Mouse (Mus musculus) erythroblast, embryonic 14.5 days (primary cell): ENCODE data around the gene Polr2b.

Source experiments
- GATA1 ChIP-seq: IDR thresholded peaks from 2 replicates; pipeline ENCODE4 v1.6.1; 2012; ENCODE audit warnings: low read length, inconsistent platforms, mixed read lengths
- TAL1 ChIP-seq: IDR thresholded peaks from 3 replicates; pipeline ENCODE4 v1.6.1; 2012; ENCODE audit warnings: low read length, inconsistent platforms, mixed read lengths

DNA sequence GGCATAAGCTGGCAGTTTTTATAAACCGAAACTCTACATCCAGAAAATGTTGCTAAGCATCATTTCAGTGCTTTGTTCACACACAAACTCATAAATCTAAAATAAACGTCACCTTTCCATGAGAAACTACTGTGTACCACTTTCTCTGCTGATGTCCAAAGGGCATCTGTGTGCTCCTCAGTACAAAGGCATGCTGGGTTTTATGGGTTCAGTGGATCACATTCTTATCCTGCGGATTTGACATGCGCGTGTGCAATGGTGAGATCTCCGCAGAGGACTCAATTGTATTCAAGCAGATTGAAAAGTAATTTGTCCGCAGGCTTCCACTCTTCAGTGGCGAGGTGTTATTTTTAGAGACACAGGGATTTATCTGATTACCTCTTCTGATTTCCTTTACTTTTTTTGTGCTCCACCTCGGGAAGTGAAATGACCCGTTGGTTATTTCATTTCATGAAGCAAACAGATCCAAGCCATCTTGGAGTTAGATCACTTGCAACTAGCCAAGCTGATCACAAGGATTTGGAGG, 83.2 kb downstream of the Polr2b start:
- no peak for TF ChIP-seq GATA1
- no peak for TF ChIP-seq TAL1
